Mouse (Mus musculus): ENCODE data around the gene Tesk1. TPM values are rescaled to one million over a fixed set of nuclear protein-coding genes. Genes with fewer than 3 reads are reported as not detected.
"Not testable (repeated sequence)": the region's sequence is repeated elsewhere in the genome, so short reads cannot be mapped to it uniquely, and the experiment has no call there.

Tesk1 gene
- total RNA-seq, 2 experiments from 2014 or later, result 25.2 to 28.0 TPM

DNA sequence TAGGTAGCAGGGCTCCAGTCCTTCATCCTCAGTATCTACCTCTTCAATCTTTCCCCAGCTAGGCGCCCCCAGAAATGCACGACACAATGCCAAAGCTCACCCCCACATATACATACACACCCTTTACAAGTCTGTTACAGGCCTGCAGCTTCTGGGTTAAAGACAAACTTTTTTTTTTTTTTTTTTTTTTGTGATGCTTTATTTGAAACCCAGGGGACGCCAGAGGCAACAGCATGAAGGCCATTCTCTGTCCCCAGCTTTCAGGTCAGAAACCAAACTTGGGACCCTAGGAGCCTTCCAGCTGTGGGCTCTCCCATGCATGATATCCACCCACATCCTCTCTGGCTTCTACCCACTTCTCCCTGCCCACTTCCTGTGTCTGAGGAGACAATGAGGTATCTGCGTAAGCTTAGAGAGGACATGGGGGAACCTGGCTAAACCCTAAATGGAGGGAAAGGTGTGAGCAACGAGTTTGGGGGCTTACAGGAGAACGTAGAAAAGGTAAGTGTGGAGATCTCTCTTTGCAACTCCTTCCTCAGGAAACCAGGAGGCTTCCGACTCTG is 40.2 kb downstream of the Tesk1 start:
- intact Hi-C loops (cut with DNase I; ENCODE audit: low total_unique reads), result loop anchor here (5.0 kb wide), 1 partner anchor 45 kb away; no protein-coding TSS in a partner anchor

GRCm38 (mm10) chr4:43482591-43482990 is 40.9 kb downstream of the Tesk1 start:
- intact Hi-C loops (cut with DNase I; ENCODE audit: low total_unique reads), result loop anchor here (5.0 kb wide), 1 partner anchor 45 kb away; no protein-coding TSS in a partner anchor
- DNase-seq, result peak; percentile 46

More for the DNA sequence above, 40.2 kb downstream of the Tesk1 start:
- no peak for DNase-seq

- DNase-seq, result no peak
- intact Hi-C loops (cut with DNase I; ENCODE audit: low total_unique reads), result loop anchor here (5.0 kb wide), 1 partner anchor 46 kb away; no protein-coding TSS in a partner anchor
These were observed 41.9 kb downstream of the Tesk1 start, which contains the start of gene Sit1 for GRCm38 (mm10) chr4:43483535-43484091. Sit1 (minus strand) TSS chr4:43483734.

DNA sequence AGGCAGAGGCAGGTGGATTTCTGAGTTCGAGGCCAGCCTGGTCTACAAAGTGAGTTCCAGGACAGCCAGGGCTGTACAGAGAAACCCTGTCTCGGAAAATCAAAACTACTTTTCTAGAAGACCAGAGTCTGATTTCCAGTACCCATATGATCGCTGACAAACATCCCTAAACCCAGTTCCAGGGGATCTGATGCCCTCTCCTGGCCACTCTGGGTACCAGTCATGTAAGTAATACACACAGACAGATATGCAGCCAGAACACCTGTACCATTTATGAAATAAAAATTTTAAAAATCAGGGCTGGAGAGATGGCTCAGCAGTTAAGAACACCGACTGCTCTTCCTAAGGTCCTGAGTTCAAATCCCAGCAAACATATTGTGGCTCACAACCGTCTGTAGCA is 43.9 kb downstream of the Tesk1 start:
- DNase-seq; intact Hi-C loops (cut with DNase I; ENCODE audit: low total_unique reads): not testable (repeated sequence)

- intact Hi-C loops (cut with DNase I; ENCODE audit: low total_unique reads), result no loop called here
- DNase-seq, result no peak
These were observed 47.9 kb downstream of the Tesk1 start for GRCm38 (mm10) chr4:43489611-43490010.

DNA sequence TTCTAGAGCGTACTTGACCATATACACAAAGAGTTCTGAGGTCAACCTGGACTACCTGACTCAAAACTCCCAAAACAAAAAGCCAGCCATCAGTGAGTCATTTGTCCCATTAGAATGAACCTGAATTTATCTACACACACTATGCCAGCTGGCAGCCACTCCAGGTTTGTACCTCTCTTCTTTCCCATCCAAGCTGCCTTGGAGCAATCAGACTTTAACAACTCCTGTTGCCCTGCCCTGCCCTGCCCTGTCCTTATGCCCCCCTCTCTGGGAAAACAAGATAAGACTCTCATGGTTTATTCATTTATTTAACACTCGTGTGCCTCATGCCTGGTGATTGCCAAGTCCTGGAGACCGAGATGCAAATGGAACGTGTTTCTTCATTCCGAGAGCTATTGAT is 49.1 kb downstream of the Tesk1 start:
- no peak for DNase-seq
- intact Hi-C loops (cut with DNase I; ENCODE audit: low total_unique reads), result no loop called here

DNA sequence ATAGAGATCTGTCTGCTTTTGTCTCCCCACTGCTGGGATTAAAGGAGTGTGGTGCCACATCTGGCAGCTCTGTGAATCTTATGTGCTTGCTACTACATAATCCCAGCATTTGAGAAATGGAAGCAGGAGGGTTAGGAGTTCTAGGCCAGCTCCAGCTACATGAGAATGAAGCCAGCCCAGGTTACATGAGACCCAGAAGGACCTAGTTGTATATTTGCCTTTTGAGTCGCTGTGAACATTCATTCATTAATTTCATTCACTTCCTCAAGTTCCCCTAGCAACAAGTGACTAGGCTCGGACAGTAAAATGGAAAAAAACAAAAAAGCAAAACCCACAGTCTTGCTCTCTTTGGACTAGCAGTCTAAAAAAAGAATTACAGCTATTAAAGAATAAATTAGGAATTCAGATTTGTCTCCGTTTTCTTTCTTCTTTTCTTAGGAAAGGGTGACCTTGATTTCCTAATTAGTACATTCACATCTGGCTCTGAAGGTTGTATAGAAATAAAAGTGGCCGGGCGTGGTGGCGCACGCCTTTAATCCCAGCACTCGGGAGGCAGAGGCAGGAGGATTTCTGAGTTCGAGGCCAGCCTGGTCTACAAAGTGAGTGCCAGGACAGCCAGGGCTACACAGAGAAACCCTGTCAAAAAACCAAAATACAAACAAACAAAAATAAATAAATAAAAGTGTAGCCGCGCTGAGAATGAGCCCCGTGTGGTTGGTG is 50.5 kb downstream of the Tesk1 start:
- intact Hi-C loops (cut with DNase I; ENCODE audit: low total_unique reads), result no loop called here

DNA sequence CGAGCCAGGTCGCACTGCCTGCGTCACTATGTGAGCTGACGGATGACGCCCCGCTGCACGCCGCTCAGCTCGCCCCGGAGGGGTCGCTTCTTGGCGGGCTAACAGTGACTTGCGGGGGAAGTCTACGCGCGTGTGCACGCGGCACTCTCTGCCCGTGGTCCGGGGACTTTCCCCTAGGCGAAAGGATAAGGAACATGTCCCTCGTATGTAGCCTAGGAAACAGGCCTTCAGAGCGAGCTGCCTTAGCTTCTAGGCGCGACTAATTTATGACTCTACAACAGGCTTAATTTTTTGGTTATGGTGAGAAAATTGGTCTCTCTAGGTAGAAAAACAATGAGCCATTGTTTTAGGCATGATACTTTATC is 51.1 kb downstream of the Tesk1 start, which contains the start of gene Ccdc107:
Ccdc107 (plus strand) TSS at position 80 of the 365 bp plus-strand sequence.
- peak; percentile 91 for DNase-seq
- intact Hi-C loops (cut with DNase I; ENCODE audit: low total_unique reads), result no loop called here

More for the DNA sequence above, 50.5 kb downstream of the Tesk1 start:
- no peak for DNase-seq

GRCm38 (mm10) chr4:43493186-43493845 is 51.6 kb downstream of the Tesk1 start:
- intact Hi-C loops (cut with DNase I; ENCODE audit: low total_unique reads), result no loop called here
- DNase-seq, result peak; percentile 94

- DNase-seq, result no peak
- intact Hi-C loops (cut with DNase I; ENCODE audit: low total_unique reads), result no loop called here
These were observed 52.1 kb downstream of the Tesk1 start for GRCm38 (mm10) chr4:43493846-43494240.

DNA sequence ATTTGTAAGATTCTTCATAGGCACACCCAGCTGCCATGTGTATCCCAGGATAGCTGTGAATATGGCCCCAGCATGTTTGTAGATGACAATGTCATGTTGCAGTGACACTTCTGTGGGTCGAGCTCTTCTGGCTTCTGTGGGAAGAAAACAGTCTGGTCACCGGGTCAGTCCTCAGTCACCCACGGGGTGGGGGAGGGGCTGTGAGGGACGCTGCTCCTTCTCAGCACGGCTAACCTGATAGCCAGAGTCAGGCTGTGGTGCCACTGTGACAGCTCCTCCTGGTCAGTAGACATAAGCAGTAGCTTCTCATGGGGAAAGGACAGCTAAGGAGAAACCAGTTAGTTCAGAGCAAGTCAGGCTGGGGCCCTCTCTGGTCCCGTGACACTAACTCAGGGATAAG is 54.8 kb downstream of the Tesk1 start:
- intact Hi-C loops (cut with DNase I; ENCODE audit: low total_unique reads), result no loop called here

GRCm38 (mm10) chr4:43497405-43497804 is 55.7 kb downstream of the Tesk1 start:
- intact Hi-C loops (cut with DNase I; ENCODE audit: low total_unique reads), result no loop called here
- no peak for DNase-seq

More for the DNA sequence above, 54.8 kb downstream of the Tesk1 start:
- DNase-seq, result no peak

Other genes with a start within 250 kb of the Tesk1 start
- gene Atp8b5, start 174.8 kb upstream of the Tesk1 start, total RNA-seq (2021), result under 1 TPM; 0.09 to 0.10 TPM
- 10 to 100 TPM; 19.6 to 20.6 TPM for gene Rusc2, start 60.0 kb upstream of the Tesk1 start, total RNA-seq (2021)
- not detected for gene Fam166b, start 12.8 kb upstream of the Tesk1 start, total RNA-seq (2021)
- not detected for gene Cd72, start 12.7 kb downstream of the Tesk1 start, total RNA-seq (2021)
- gene Sit1, start 41.8 kb downstream of the Tesk1 start, total RNA-seq (2021), result not detected
- gene Ccdc107, start 51.0 kb downstream of the Tesk1 start, total RNA-seq (2021), result 10 to 100 TPM; 25.7 to 25.9 TPM
- gene Arhgef39, start 57.8 kb downstream of the Tesk1 start, total RNA-seq (2021), result 1 to 10 TPM; 1.3 to 1.6 TPM
- gene Car9, start 65.0 kb downstream of the Tesk1 start, total RNA-seq (2021), result 1 to 10 TPM; 2.1 to 2.9 TPM
- gene Tpm2, start 81.8 kb downstream of the Tesk1 start, total RNA-seq (2021), result 1,000 to 10,000 TPM; 8,430 to 9,008 TPM
- gene Creb3, start 120.4 kb downstream of the Tesk1 start, total RNA-seq (2021), result 10 to 100 TPM; 38.7 to 45.6 TPM
- 10 to 100 TPM; 67.6 to 77.4 TPM for gene Tln1, start 120.8 kb downstream of the Tesk1 start, total RNA-seq (2021)
- 10 to 100 TPM; 21.9 to 22.3 TPM for gene Rgp1, start 136.8 kb downstream of the Tesk1 start, total RNA-seq (2021)
- 1 to 10 TPM; 5.1 to 6.2 TPM for gene Gba2, start 136.9 kb downstream of the Tesk1 start, total RNA-seq (2021)
- under 1 TPM in 1 of 2 experiments, not detected in 1; 0.29 TPM for gene Msmp, start 142.6 kb downstream of the Tesk1 start, total RNA-seq (2021)
- 10 to 100 TPM; 29.5 to 31.4 TPM for gene Npr2, start 190.0 kb downstream of the Tesk1 start, total RNA-seq (2021)
- gene Spag8, start 211.7 kb downstream of the Tesk1 start, total RNA-seq (2021), result not detected
- 10 to 100 TPM; 48.5 to 53.8 TPM for gene Hint2, start 214.5 kb downstream of the Tesk1 start, total RNA-seq (2021)
- gene Tmem8b, start 227.0 kb downstream of the Tesk1 start, total RNA-seq (2021), result 1 to 10 TPM; 8.2 to 9.7 TPM
- under 1 TPM; 0.16 to 0.20 TPM for gene Fam221b, start 227.2 kb downstream of the Tesk1 start, total RNA-seq (2021)

Measured in gastrocnemius, postnatal 14 days (tissue).